Mouse (Mus musculus) heart, embryonic 11.5 days (tissue): ENCODE measurements around the gene Dapk2. TPM values are rescaled to one million over a fixed set of nuclear protein-coding genes. Genes with fewer than 3 reads are reported as not detected.

Source experiments
- ATAC-seq: fragments of 200-750 bp; cut with Nextera tagmentation; replicated peaks from 2 replicates; pipeline ENCODE4 v1.8.0; 2017; ENCODE audit warnings: moderate library complexity; ENCODE audit not compliant: insufficient number of reproducible peaks, low FRiP score, low TSS enrichment
- H3K27ac ChIP-seq: fragments of 300-500 bp; sonication (generic); 2 replicates; pipeline ENCODE4 v1.5.1; 2014; ENCODE audit warnings: mild to moderate bottlenecking, low read depth, low read length
- H3K27me3 ChIP-seq: fragments of 300-500 bp; sonication (generic); 2 replicates; pipeline ENCODE4 v1.6.1; 2014; ENCODE audit warnings: mild to moderate bottlenecking, low read length, mixed read lengths; ENCODE audit not compliant: control insufficient read depth, insufficient read depth
- H3K36me3 ChIP-seq: fragments of 300-500 bp; sonication (generic); 2 replicates; pipeline ENCODE4 v1.6.1; 2014; ENCODE audit warnings: mild to moderate bottlenecking, low read length, moderate library complexity, mixed read lengths; ENCODE audit not compliant: control insufficient read depth, insufficient read depth
- H3K4me1 ChIP-seq: fragments of 300-500 bp; sonication (generic); 2 replicates; pipeline ENCODE4 v1.6.1; 2014; ENCODE audit warnings: low read length; ENCODE audit not compliant: control insufficient read depth, insufficient read depth
- H3K4me2 ChIP-seq: fragments of 300-500 bp; sonication (generic); 2 replicates; pipeline ENCODE4 v1.6.1; 2014; ENCODE audit warnings: mild to moderate bottlenecking, moderate library complexity
- H3K4me3 ChIP-seq: fragments of 300-500 bp; sonication (generic); 2 replicates; pipeline ENCODE4 v1.5.1; 2014; ENCODE audit warnings: low read depth, low read length
- H3K9ac ChIP-seq: fragments of 300-500 bp; sonication (generic); 2 replicates; pipeline ENCODE4 v1.6.1; 2014; ENCODE audit warnings: mild to moderate bottlenecking, low read depth, low read length, moderate library complexity
- H3K9me3 ChIP-seq: fragments of 300-500 bp; sonication (generic); replicated peaks from 2 replicates; pipeline ENCODE4 v1.6.1; 2016; ENCODE audit warnings: low read length; ENCODE audit not compliant: control insufficient read depth
- WGBS: fragments of 180-500 bp; shearing (Covaris S2); extraction: QIAGEN DNeasy Blood & Tissue Kit; methylation state at CpG from one replicate; pipeline ENCODE4 v1.1.7; 2014; ENCODE audit not compliant: insufficient replicate concordance; 5-methylcytosine and 5-hydroxymethylcytosine counted together
- polyA plus RNA-seq: library from polyadenylated mRNA; unstranded; fragments of >200 nt; fragmentation: Nextera tagmentation; extraction: Ambion mirVana; gene quantifications from 2 replicates; pipeline ENCODE4 v1.2.1, GENCODE M21; 2014

Dapk2 gene
- polyA plus RNA-seq, 1 experiment from 2014 or later, result 9.8 TPM

GRCm38 (mm10) chr9:66261741-66262140 lies 103.7 kb downstream of the Dapk2 start:
- H3K27ac ChIP-seq, result no peak overlapping the region
- no peak overlapping the region for H3K9ac ChIP-seq
- no peaks in the 10 kb centered on the region for H3K9me3 ChIP-seq
- no peaks in the 10 kb centered on the region for H3K36me3 ChIP-seq
- ATAC-seq, result no peak
- no peak overlapping the region for H3K4me2 ChIP-seq
- H3K27me3 ChIP-seq, result no peaks in the 10 kb centered on the region
- H3K4me3 ChIP-seq, result no peak overlapping the region
- WGBS, result 75% methylated on average over 2 of the region's 2 CpGs
- H3K4me1 ChIP-seq, result no peaks in the 10 kb centered on the region

DNA sequence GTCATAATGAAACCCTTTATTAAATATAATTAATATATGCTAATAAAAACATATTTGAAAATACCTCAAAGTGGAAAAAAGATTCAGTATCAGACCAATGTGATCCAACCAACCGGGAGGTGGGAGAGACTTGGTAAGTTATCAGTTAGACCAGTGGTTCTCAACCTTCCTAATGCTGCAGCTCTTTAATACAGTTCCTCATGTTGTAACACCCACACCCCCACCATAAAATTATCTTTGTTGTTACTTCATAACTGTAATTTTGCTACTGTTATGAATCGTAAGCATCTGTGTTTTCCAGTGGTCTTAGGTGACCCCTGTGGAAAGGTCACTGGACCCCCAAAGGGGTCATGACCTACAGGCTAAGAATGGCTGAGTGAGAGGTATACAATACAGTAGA lies 105.7 kb downstream of the Dapk2 start:
- Histone ChIP-seq H3K9me3 (no peaks in the 10 kb centered on the region), H3K36me3 (no peaks in the 10 kb centered on the region), H3K27ac (no peak overlapping the region), H3K4me1 (no peaks in the 10 kb centered on the region), H3K27me3 (no peaks in the 10 kb centered on the region), H3K4me2 (no peak overlapping the region), H3K9ac (no peak overlapping the region), H3K4me3 (no peak overlapping the region)
- ATAC-seq, result no peak
- 86% methylated on average over 2 of the region's 2 CpGs for WGBS

DNA sequence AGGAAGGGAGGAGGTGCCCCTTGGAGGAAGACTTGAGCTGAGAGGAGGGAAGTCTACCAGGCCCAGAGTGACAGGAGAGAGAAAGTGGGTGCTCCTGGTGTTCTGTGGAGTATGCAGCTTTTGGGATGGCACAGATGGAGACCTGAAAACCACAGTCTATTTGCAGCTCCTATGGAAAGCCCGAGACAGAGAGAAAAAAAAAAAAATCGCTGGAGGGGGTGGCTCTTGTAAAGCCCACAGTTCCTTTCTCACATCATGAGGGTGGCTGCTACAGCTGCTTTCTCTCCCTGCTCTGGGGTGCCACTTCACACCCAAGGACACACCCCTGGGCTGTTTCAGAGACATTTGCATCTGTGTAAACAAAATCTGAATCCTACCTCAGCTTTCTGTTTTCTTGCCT lies 107.6 kb downstream of the Dapk2 start:
- H3K4me1 ChIP-seq, result no peaks in the 10 kb centered on the region
- H3K27me3 ChIP-seq, result no peaks in the 10 kb centered on the region
- no peak overlapping the region for H3K4me2 ChIP-seq
- no peaks in the 10 kb centered on the region for H3K9me3 ChIP-seq
- no peak for ATAC-seq
- no peak overlapping the region for H3K27ac ChIP-seq
- 33% methylated on average over 2 of the region's 2 CpGs for WGBS
- H3K36me3 ChIP-seq, result no peaks in the 10 kb centered on the region
- no peak overlapping the region for H3K4me3 ChIP-seq
- H3K9ac ChIP-seq, result no peak overlapping the region

DNA sequence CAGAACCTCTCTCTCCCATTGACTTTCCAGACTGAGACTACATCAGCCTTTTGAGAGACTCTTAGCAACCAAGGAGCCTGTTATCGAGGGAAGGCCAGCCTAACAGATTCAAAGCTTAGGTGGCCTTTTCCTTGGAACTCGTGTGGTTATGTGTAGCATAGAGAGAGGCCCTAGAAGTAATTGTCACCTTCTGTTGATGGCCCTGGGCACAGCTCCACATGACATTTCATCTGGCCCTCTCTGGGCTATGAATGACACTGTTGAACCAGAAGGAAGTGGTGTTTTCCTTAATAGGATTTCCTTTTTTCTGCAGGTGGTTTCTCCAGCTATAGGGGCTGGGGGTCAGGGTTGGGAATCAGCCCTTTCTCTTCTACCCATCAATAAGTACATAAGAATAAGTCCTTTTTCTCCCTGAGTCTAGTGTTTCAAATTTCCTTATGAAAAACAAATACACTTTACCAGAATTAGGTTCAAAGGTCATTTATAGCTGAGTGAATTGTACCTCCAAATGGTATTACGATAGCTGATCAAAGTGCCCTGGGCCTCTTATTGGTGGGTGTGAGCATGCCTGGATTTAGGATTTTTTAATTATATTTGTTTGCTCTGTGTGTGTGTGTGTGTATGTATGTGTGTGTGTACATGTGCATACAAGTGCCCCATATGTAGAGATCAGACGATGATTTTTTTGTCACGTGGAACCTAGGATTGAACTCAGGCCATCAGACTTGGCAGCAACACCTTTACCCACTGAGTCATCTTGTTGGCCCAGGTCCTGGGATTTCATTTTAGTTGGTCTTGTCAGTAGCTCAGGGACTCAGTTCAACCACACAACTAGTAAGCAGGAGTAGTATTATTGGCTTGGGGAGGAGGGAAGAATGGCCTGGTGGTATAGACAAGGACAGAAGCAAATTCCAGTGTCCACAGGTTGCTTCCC lies 108.5 kb downstream of the Dapk2 start:
- Histone ChIP-seq H3K27me3 (no peaks in the 10 kb centered on the region), H3K9ac (no peak overlapping the region), H3K36me3 (no peaks in the 10 kb centered on the region), H3K4me3 (no peak overlapping the region), H3K4me1 (no peaks in the 10 kb centered on the region), H3K4me2 (no peak overlapping the region), H3K9me3 (no peaks in the 10 kb centered on the region), H3K27ac (no peak overlapping the region)
- WGBS, result 70% methylated on average over 5 of the region's 5 CpGs
- no peak for ATAC-seq

- H3K27me3 ChIP-seq, result no peaks in the 10 kb centered on the region
- WGBS, result 72% methylated on average over 4 of the region's 4 CpGs
- H3K36me3 ChIP-seq, result no peaks in the 10 kb centered on the region
- H3K4me1 ChIP-seq, result no peaks in the 10 kb centered on the region
- H3K9me3 ChIP-seq, result no peaks in the 10 kb centered on the region
- H3K4me3 ChIP-seq, result no peak overlapping the region
- no peak overlapping the region for H3K4me2 ChIP-seq
- H3K27ac ChIP-seq, result no peak overlapping the region
- H3K9ac ChIP-seq, result no peak overlapping the region
- ATAC-seq, result no peak
These were observed 110.8 kb downstream of the Dapk2 start for GRCm38 (mm10) chr9:66268804-66269203.

DNA sequence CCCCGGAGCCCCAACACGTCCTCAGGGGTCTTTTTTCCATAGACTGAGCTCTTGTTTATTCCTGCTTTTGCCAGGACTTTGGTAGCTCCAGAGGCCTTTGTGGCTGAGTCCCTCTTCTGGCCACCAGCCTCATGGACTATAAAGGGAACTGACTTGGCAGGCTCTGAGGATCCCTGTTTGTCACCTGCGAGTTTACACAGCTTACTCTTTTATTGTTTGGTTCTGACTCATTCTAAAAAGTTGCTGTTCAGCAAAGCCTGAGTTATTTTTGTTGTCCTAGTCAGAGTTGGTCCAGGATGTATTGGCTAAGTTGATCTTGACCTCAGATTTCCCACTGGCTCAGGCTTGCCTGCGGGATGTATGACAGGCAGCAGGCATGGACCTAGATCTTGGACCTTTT lies 112.0 kb downstream of the Dapk2 start:
- whole genome bisulfite sequencing, result 77% methylated on average over 4 of the region's 4 CpGs
- Histone ChIP-seq H3K27ac (no peak overlapping the region), H3K36me3 (no peaks in the 10 kb centered on the region), H3K9me3 (no peaks in the 10 kb centered on the region), H3K27me3 (no peaks in the 10 kb centered on the region), H3K9ac (no peak overlapping the region), H3K4me2 (no peak overlapping the region), H3K4me3 (no peak overlapping the region), H3K4me1 (no peaks in the 10 kb centered on the region; the same call in 1 of the 2 replicates)
- no peak for ATAC-seq

DNA sequence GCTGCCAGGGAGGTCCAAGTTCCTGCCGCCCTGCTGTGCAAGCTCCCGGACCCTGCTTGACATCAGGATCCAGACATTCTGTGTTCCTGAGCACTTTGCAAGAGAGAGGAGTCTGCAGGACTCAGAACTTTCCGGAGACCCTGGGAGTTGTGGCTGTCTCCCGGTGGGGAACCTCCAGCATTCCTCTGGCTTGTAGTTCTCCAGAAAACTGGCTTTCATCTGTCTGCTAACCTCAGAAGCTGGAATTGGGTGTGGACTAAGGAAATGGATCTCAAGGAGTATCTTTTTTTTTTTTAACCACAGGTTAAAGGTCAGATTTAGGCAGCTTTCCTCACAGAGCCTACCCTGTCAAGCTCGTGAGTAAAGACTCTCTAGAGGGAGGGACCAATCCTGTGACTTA lies 113.7 kb downstream of the Dapk2 start:
- Histone ChIP-seq H3K9ac (no peak overlapping the region), H3K27me3 (no peaks in the 10 kb centered on the region), H3K36me3 (no peaks in the 10 kb centered on the region), H3K4me1 (peaks cover 10% of the 10 kb centered on the region), H3K4me2 (no peak overlapping the region), H3K27ac (no peak overlapping the region), H3K9me3 (no peaks in the 10 kb centered on the region), H3K4me3 (no peak overlapping the region)
- no peak for ATAC-seq
- 31% methylated on average over 5 of the region's 5 CpGs for WGBS

DNA sequence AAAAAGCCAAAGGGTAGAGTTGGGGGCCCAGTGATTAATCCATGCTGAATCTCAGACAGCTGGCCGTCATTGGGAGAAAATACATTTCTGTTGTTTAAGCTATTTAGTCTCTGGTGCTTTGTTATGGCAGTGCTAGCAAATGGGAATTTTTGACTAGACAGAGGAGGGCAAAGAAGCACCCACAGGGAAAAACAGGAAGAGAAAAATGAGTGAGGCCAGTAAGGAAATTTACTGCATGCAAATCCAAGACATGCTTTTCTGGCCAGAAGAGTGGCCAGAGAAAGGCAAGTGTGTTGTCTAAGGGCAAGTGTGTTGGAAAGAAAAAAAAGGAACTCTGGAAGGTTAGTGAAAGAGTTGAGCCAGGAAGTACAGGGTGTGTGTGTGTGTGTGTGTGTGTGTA lies 115.6 kb downstream of the Dapk2 start:
- peaks cover 15% of the 10 kb centered on the region for H3K4me1 ChIP-seq
- no peak overlapping the region for H3K9ac ChIP-seq
- H3K4me2 ChIP-seq, result no peak overlapping the region
- H3K4me3 ChIP-seq, result no peak overlapping the region
- H3K27me3 ChIP-seq, result no peaks in the 10 kb centered on the region
- H3K36me3 ChIP-seq, result no peaks in the 10 kb centered on the region
- no peaks in the 10 kb centered on the region for H3K9me3 ChIP-seq
- WGBS, result 89% methylated on average over 1 of the region's 1 CpGs
- ATAC-seq, result no peak
- no peak overlapping the region for H3K27ac ChIP-seq

DNA sequence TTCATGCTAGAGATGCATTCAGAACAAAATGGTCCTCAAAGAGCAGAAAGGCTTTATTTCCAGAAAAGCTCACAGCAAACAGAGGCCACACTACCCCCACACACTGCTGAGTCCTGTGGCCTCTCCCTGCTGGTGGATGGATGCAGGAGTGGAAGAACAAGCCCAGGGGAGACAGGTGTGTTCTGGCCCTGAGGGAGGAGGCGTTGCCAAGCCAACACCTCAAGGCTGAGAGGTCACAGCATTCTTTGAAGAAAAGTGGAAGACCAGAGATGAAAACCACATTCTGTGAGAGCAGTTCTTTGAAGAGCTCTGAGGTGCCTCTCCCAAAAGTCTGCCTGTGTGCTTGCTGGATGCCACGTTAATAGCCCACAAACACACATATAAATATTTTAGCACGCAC lies 116.6 kb downstream of the Dapk2 start:
- Histone ChIP-seq H3K27me3 (no peaks in the 10 kb centered on the region), H3K4me2 (no peak overlapping the region; the same call in 1 of the 2 replicates), H3K9ac (no peak overlapping the region), H3K4me1 (peaks cover 15% of the 10 kb centered on the region), H3K36me3 (no peaks in the 10 kb centered on the region), H3K4me3 (no peak overlapping the region), H3K27ac (no peak overlapping the region), H3K9me3 (no peaks in the 10 kb centered on the region)
- 69% methylated on average over 3 of the region's 3 CpGs for WGBS
- no peak for ATAC-seq
